Mouse (Mus musculus) fat pad, adult 2 months (tissue): ENCODE results near the gene Mapk10.
"Not testable (repeated sequence)": the region's sequence is repeated elsewhere in the genome, so short reads cannot be mapped to it uniquely, and the experiment has no call there.

Experiments used
- DNase-seq: peaks from one replicate; pipeline ENCODE4 v3.0.0-alpha.2; 2011; ENCODE audit warnings: low read depth, low spot score; ENCODE audit errors: extremely low read depth

The Mapk10 gene

DNA sequence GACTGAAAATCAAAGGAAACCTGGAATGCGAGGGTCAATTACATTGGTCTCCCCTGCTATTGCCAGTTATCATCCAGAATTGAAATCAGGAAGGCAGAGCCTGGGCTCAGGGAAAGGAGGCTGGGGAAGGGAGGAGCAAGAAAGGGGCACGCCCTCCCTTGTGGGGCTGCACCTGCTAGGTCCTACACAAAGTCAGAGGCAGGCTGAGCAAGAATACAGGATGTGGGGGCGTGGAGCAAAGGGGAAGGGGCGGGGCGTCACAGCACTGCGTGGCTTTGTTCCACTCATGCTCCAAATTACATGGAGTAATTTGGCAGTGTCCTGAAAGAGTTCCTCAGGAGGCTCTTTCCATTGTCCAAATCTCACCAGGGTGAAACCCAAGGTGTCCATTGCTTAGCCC lies 234.0 kb downstream of the Mapk10 start:
- DNase-seq: no peak

DNA sequence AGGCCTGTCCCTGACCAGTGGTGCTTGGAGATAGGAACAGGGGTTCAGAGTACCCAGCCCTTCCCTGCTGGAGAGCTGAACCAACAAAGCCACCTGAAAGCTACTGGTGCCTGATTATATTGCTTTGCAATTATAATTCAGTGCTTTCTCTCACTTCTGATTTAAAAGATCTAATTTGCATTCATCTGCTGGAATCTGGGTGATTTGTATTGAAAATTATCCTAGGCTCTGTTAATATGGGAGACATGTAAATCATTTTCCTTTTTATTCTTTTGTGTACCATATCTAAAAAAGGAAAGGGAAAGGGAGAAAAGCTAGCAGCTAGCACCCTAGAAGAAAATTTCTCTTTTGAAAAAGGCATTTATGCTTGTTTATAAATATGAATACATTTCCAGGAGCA lies 234.6 kb downstream of the Mapk10 start:
- no peak for DNase-seq

DNA sequence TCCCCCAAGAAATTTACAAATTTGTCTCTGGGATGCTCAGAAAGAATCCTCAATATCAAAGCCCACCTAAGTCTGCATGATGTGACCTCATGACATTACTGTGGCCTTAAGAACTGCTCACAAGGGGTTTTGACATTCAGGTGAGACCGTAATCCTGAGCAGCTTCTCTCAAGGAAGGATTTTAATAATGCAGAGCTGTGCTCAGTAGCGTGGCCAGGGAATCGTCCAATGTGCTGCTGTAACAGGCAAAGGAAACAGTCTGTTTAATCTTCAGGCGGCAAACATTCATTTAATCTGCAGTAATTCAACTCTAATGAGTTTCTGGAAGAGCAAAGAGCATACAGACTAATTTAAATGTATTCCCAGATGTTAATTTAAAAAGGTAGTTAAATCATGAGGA lies 236.7 kb downstream of the Mapk10 start:
- no peak for DNase-seq

DNA sequence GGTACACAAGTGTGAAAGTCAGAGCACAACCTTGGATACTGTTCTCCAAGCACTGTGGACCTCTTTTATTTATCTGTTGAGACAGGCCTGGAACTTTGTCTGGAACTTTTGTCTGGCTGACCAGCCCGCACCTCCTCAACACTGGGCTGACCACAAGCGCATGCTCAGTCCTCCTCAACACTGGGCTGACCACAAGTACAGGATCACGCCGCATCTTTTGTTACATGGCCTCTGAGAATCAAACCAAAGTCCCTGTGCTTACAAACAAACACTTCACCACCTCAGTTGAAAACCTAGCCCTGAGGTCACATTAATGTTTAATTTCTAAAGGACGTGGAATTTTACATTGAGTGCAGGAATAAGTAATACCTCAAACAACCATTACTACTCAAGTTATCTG lies 246.7 kb downstream of the Mapk10 start:
- no peak for DNase-seq

DNA sequence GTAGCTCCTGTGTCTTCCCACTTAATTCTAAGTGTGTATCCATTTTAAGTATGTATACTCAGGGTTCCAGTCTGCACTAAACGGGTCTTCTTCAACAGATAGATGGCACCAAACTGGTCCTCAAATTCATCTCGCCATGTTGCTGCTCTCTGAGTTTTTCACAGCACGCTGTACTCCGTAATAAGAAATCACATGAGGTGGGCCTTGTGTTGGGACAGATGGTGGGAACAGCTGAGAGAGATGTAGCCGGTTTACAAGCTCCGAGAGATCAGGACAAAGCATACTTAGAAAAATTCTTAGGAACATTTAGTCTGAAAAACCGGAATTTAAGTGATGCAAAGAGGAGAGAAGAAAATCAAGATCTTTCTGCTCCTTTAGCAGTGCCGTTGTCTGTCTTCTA lies 257.7 kb downstream of the Mapk10 start:
- no peak for DNase-seq

DNA sequence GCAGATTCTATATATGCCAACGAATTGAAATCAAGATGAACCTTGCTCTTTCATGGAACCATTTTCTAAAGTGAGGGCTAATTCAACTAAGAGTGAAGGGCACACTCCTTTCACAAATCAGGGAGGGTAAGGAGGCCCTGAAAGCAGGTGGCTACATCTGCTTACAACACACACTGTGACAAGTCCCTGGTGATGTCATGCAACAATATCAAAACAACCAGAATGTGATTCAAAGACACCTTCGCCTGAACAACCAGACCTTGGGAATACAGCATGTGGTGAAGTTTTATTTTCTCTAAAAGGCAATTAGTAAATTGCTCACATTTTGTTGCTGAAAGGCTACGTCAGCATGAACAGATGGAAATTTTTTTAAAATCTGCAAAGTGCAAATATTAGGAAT lies 258.2 kb downstream of the Mapk10 start:
- no peak for DNase-seq

DNA sequence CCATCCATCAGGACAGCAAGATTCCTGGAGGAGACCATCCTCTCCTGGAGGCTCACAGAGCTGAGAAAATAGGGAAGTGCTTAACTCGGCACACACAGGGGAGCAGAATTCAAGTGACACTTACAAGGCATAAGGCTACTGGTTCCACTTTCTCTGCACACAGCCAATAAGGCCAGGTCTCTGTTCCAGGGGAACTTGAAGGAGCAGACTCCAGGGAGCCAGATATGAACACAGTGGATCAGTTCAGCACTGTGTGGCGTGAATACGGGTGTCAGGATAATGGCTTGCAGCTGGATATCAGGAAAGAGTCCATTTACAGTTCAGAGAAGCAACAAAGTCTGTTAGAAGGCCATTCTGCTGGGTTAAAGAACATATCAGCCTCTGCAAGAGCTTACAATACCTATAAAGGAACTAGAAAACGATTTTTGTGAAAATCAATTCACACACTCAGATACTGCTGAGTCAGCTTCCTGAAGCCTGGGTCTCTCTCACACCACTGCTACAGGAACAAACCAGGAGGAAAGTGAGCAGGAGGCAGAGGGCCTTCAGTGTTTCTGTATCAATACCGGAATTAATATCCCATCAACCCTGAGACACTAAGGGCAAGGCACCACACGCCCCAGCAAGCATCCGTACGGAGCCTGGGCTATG lies 263.9 kb downstream of the Mapk10 start:
- no peak for DNase-seq

GRCm38 (mm10) chr5:102946625-102947024 lies 264.5 kb downstream of the Mapk10 start:
- DNase-seq: no peak

- DNase-seq: not testable (repeated sequence)
Measured at GRCm38 (mm10) chr5:102943864-102944630, 267.1 kb downstream of the Mapk10 start.

DNA sequence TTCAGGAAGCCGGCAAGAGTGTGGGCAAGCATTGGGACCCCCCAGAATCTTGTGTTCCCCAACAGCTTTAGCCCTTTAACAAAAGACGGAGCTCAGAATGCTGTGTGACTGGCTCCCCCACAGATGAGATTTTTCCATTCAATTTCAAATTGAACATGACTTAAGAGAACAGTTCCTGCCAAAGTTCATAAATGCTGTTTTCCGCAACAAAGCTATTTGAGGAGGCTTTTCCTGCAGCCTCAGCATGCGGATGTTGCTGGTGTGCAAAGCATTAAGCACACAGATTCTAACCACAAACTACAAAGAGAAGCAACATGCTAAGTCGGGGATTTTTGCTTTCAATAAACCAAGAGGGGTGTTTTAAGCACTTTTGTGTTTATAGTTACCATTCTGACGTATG lies 281.0 kb downstream of the Mapk10 start:
- DNase-seq: no peak

DNA sequence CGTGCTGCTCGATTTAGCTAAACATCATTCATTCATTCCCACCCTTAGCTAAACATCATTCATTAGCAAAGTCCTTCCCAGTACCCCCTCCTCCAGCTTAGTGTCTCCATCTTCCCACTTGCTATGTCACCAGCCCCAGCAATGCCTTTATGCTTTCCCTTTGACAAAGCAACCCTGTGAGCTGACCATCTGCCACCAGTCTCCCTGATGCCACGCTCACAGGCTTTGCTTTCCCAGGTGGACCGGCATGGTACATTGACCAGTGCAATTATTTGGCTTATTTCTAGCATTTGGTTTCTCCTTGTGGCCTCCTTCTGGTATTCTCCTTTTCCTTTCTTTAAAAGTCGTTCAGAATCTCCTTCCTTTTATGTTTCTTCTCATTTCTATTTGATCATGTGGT lies 284.3 kb downstream of the Mapk10 start:
- no peak for DNase-seq

- no peak for DNase-seq
Measured at GRCm38 (mm10) chr5:102920199-102920598, 290.9 kb downstream of the Mapk10 start.

GRCm38 (mm10) chr5:102905441-102906211 lies 305.5 kb downstream of the Mapk10 start:
- DNase-seq: no peak

GRCm38 (mm10) chr5:102904066-102904465 lies 307.1 kb downstream of the Mapk10 start:
- DNase-seq: no peak

DNA sequence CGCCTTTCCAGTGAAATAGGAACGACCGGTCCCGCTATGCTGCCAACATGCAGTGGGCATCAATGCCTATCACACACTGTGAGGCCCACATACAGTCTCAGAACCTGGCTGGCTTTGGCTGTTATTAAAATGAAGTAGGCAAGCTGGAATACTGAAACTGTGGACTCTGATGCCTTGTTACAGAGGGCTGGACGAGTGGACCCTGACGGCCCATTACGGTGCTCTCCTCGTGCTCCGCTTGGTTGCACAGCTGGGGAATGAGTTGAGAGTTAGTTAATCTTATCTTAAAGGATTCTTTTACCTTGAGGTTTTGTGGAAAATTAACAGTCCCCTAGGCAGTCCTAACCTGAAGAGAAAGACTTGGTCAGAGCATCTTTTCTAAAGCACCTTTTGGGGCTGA lies 307.6 kb downstream of the Mapk10 start:
- DNase-seq: no peak

DNA sequence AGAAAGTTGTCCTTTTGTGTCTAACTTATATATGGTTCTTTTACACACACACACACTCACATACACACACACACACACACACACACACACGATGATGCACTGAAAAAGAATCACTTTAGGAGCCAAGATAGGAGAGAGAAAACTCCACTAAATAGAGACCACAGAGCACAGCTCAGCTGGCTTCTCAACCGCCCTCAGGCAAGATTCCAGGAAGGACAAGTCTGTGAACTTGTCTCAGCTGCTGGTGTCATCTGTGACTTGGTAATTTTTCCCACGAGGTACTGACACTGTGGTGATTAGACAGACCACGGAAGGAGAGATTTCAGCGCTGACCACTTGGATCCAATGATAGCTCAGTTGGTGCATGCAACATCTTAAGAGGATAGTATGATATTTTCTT lies 310.0 kb downstream of the Mapk10 start:
- DNase-seq: no peak

- DNase-seq: no peak
Measured at GRCm38 (mm10) chr5:102899680-102900215, 311.4 kb downstream of the Mapk10 start.

GRCm38 (mm10) chr5:102898301-102898700 lies 312.8 kb downstream of the Mapk10 start:
- DNase-seq: no peak

GRCm38 (mm10) chr5:102892226-102892625 lies 318.9 kb downstream of the Mapk10 start:
- DNase-seq: no peak

GRCm38 (mm10) chr5:102889163-102889488 lies 322.0 kb downstream of the Mapk10 start:
- no peak for DNase-seq

GRCm38 (mm10) chr5:102888482-102889162 lies 322.5 kb downstream of the Mapk10 start:
- no peak for DNase-seq
